Mouse (Mus musculus): Measurements from ENCODE around the gene C6.

- TF ChIP-seq GATA1 (IDR thresholded peaks at IDR 0.05; ENCODE audit: borderline replicate concordance, low read length) (no peak), CTCF (IDR thresholded peaks at IDR 0.05; ENCODE audit: low read depth, low read length) (no peak), TAL1 (conservative IDR thresholded peaks at IDR 0.05; ENCODE audit: low read depth, low read length) (no peak), GATA2 (IDR thresholded peaks at IDR 0.05; ENCODE audit: borderline replicate concordance, low read depth, low read length) (no peak), POLR2AphosphoS5 (IDR thresholded peaks at IDR 0.05; ENCODE audit: insufficient replicate concordance, low read depth, low read length) (no peak)
These were observed 94.2 kb downstream of the C6 start for GRCm38 (mm10) chr15:4821161-4821560.
